Mouse (Mus musculus): Measurements from ENCODE around the gene Dad1. TPM values are rescaled to one million over a fixed set of nuclear protein-coding genes. Genes with fewer than 3 reads are reported as not detected.
A peak's percentile ranks its signal among the peaks of the same experiment; 100 is the strongest.

Gene Dad1
- polyA plus RNA-seq, 1 experiment from 2014 or later, result 274 TPM

GRCm38 (mm10) chr14:54239002-54239736 is 14.7 kb downstream of the Dad1 start:
- no peak overlapping the region for H3K4me3 ChIP-seq (ENCODE audit: low read depth, low read length)
- no peak overlapping the region for H3K9ac ChIP-seq (ENCODE audit: low read length)
- ATAC-seq (ENCODE audit: insufficient read depth, low FRiP score, low TSS enrichment), result 0 out of 2 replicates have a peak, but pooled peaks have one; percentile 14
- no peak overlapping the region for H3K27ac ChIP-seq (ENCODE audit: low read depth, low read length)
- H3K27me3 ChIP-seq (ENCODE audit: control insufficient read depth, insufficient read depth, low read length), result no peaks in the 10 kb centered on the region
- H3K9me3 ChIP-seq (ENCODE audit: control insufficient read depth, low read length), result no peaks in the 10 kb centered on the region
- peaks cover 4% of the 10 kb centered on the region; the same call in 1 of the 2 replicates for H3K4me1 ChIP-seq (ENCODE audit: control insufficient read depth, insufficient read depth, low read length)
- no peak overlapping the region for H3K4me2 ChIP-seq (ENCODE audit: low read depth)
- peak; percentile 77 for DNase-seq (ENCODE audit: low spot score)
- WGBS, result 21% methylated on average over 7 of the region's 7 CpGs
- H3K36me3 ChIP-seq (ENCODE audit: control insufficient read depth, insufficient read depth, low read length), result peaks cover 16% of the 10 kb centered on the region

DNA sequence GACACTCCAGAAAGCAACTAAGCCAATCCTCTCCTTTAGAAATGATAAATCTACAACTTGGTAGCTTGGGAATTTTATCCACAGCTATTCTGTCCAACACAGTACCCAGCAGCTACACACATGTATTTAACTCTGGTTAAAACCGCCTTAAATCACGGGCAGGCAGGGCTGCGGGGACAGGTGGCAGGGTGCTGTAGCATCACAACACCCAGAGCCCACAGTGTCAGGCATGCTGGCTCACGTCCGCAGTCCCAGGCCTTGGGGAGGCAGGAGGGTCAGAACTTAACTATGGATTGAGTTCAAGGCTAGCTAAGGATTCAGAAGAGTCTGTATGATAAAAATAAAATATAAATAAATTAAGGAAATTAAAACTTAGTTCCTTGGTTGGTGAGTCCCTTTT is 17.0 kb downstream of the Dad1 start:
- no peak for ATAC-seq (ENCODE audit: insufficient read depth, low FRiP score, low TSS enrichment)
- no peak for DNase-seq (ENCODE audit: low spot score)
- H3K4me2 ChIP-seq (ENCODE audit: low read depth), result no peak overlapping the region
- no peak overlapping the region for H3K4me3 ChIP-seq (ENCODE audit: low read depth, low read length)
- no peak overlapping the region for H3K27ac ChIP-seq (ENCODE audit: low read depth, low read length)
- peaks cover 10% of the 10 kb centered on the region for H3K36me3 ChIP-seq (ENCODE audit: control insufficient read depth, insufficient read depth, low read length)
- H3K9me3 ChIP-seq (ENCODE audit: control insufficient read depth, low read length), result no peaks in the 10 kb centered on the region
- H3K4me1 ChIP-seq (ENCODE audit: control insufficient read depth, insufficient read depth, low read length), result no peaks in the 10 kb centered on the region
- H3K27me3 ChIP-seq (ENCODE audit: control insufficient read depth, insufficient read depth, low read length), result no peaks in the 10 kb centered on the region
- H3K9ac ChIP-seq (ENCODE audit: low read length), result no peak overlapping the region
- 91% methylated on average over 5 of the region's 5 CpGs for WGBS

DNA sequence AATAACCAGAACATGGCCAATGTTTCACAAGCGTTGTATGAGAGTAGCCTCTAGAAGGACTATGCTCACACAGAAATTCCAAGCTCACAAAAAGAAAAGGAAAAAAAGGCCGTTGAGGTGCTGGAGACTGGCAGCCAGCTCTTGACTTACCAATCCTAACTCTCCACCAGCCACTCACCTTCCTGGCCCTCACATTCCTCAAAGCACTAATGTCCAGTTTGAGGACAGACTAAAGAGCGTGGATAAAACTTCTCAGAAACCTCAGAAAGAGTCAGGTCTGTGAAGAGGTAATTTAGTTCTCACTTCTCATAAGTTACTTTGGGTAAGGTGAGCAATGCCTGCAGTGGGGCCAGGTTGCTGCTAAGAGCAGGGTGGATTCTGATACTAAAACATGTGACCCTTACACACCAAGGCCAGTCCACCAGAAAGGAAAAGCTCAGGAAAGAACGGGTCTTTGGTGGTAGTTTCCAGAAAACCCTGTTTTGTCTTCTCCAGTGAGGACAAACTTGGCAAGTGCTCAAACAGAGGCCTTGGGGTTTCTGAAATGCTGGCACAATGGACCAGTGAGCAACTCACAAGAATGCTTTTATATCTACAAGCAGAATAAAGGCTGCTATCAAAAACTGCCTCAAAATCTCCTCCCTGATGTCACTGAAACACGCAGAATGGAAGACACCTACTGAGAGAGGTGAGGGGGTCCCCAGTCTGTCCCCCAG is 17.9 kb downstream of the Dad1 start:
- no peak for ATAC-seq (ENCODE audit: insufficient read depth, low FRiP score, low TSS enrichment)
- Histone ChIP-seq H3K9ac (ENCODE audit: low read length) (no peak overlapping the region), H3K4me3 (ENCODE audit: low read depth, low read length) (no peak overlapping the region), H3K36me3 (ENCODE audit: control insufficient read depth, insufficient read depth, low read length) (0 out of 2 replicates have a peak, but pooled peaks cover 6% of the 10 kb centered on the region), H3K4me2 (ENCODE audit: low read depth) (no peak overlapping the region), H3K4me1 (ENCODE audit: control insufficient read depth, insufficient read depth, low read length) (no peaks in the 10 kb centered on the region), H3K9me3 (ENCODE audit: control insufficient read depth, low read length) (no peaks in the 10 kb centered on the region), H3K27me3 (ENCODE audit: control insufficient read depth, insufficient read depth, low read length) (no peaks in the 10 kb centered on the region), H3K27ac (ENCODE audit: low read depth, low read length) (no peak overlapping the region)
- WGBS, result 85% methylated on average over 5 of the region's 5 CpGs
- DNase-seq (ENCODE audit: low spot score), result no peak

DNA sequence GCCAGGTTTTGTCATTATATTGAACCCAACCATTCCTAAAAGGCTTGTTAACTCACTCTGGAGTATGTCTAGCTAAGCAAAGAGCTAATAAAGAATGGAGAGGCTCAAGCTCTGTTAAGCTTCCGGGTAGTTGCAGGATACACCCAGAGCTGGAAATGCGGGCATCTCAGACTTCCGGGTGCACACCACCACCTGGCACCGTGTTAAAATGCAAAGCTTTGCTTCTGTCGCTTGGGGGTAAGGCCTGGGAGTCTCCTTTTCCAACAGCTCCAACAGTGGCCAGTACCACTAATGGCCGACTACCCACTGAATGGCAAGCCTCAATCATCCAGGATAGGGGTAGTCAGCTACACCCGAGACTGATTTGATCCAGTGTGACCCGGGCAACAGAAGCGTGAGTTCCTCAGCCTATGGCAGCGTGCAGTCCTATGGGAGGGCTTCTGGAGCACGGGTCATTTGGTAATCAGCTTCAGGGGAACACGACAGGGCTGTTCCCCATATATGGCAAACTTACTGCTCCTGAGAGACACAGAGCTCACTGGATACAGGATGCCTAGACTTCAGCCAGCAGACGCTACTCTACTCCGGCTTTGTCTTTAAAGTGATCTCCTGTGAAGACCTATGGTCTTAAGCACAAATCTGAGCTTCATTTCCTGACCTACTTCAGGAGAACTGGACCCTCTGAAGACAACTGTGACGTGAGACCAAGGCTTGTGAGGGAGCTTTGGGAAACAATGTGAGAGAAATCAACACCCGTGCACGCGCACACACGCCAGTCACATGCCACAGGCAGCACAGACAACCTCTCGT is 19.5 kb downstream of the Dad1 start:
- 0 out of 2 replicates have a peak, but pooled peaks cover 3% of the 10 kb centered on the region for H3K36me3 ChIP-seq (ENCODE audit: control insufficient read depth, insufficient read depth, low read length)
- no peak overlapping the region for H3K9ac ChIP-seq (ENCODE audit: low read length)
- ATAC-seq (ENCODE audit: insufficient read depth, low FRiP score, low TSS enrichment) (no peak), DNase-seq (ENCODE audit: low spot score) (no peak)
- no peak overlapping the region for H3K4me2 ChIP-seq (ENCODE audit: low read depth)
- H3K27ac ChIP-seq (ENCODE audit: low read depth, low read length), result no peak overlapping the region
- no peak overlapping the region for H3K4me3 ChIP-seq (ENCODE audit: low read depth, low read length)
- no peaks in the 10 kb centered on the region for H3K4me1 ChIP-seq (ENCODE audit: control insufficient read depth, insufficient read depth, low read length)
- 74% methylated on average over 20 of the region's 20 CpGs for WGBS
- H3K9me3 ChIP-seq (ENCODE audit: control insufficient read depth, low read length), result no peaks in the 10 kb centered on the region
- no peaks in the 10 kb centered on the region for H3K27me3 ChIP-seq (ENCODE audit: control insufficient read depth, insufficient read depth, low read length)

DNA sequence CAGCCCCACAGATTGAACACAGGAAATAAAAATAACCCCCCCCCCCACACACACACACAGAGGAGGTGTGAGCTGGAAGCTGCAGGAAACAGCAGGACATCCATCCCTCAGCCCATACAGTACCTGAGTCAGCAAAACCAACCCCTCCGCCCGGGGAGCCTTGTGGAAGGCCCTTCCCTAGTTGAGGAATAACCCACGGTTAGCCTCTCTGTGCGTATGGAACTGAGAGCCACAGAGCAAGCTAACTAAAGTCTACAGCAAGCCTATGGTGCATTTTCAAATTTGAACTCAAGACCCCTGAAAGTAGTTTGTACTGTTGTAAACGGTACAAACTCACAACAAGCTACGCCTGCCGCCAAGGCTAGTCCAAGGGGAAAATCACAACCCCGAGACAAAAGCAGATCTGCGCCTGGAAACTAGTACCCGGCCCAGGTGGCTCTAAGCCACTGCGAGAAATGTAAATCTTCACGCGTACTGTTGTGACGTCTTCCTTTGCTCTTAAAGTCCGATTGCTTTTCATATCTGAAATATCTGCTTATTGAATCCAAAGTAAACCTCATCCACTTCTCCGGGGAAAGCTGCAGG is 20.3 kb downstream of the Dad1 start:
- DNase-seq (ENCODE audit: low spot score) (no peak), ATAC-seq (ENCODE audit: insufficient read depth, low FRiP score, low TSS enrichment) (no peak)
- Histone ChIP-seq H3K36me3 (ENCODE audit: control insufficient read depth, insufficient read depth, low read length) (0 out of 2 replicates have a peak, but pooled peaks cover 3% of the 10 kb centered on the region), H3K4me3 (ENCODE audit: low read depth, low read length) (no peak overlapping the region), H3K9ac (ENCODE audit: low read length) (no peak overlapping the region), H3K27ac (ENCODE audit: low read depth, low read length) (no peak overlapping the region; the same call in 1 of the 2 replicates), H3K27me3 (ENCODE audit: control insufficient read depth, insufficient read depth, low read length) (no peaks in the 10 kb centered on the region), H3K9me3 (ENCODE audit: control insufficient read depth, low read length) (no peaks in the 10 kb centered on the region), H3K4me2 (ENCODE audit: low read depth) (no peak overlapping the region), H3K4me1 (ENCODE audit: control insufficient read depth, insufficient read depth, low read length) (peaks cover 4% of the 10 kb centered on the region; the same call in 1 of the 2 replicates)
- WGBS, result 73% methylated on average over 16 of the region's 16 CpGs

DNA sequence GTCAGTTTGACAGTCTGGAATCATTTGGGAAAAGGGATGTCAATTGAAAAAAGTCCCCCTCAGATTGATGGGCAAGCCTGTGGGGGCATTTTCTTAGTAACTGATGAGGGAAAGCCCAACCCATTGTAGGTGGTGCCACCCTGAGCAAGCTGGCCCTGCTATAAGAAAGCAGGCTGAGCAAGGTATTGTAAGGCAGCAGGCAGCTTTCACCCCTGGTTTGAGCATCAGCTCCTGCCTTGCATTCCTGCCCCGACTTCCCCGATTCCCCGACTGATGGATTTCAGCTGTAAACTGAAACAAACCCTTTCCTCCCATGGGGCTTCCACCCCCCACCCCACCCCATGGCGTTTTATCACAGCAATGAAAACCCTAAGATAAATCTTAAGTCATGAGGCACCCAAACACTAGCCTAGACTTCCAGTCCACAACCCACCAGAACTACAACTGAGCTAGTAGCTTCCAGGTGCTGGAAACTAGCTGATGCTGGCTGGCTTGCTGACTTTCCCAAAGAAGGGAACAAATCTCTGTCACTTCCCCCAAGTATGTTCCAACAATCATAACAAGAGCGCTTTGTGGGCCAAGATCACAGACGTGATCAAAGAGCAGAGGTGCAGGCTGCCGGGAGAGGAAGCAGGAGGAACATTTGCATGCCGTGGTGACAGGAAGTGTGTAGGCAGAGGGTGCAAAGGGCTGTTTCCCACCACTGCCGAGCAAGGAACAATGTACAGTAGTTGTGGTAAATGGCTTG is 20.9 kb downstream of the Dad1 start:
- no peaks in the 10 kb centered on the region for H3K9me3 ChIP-seq (ENCODE audit: control insufficient read depth, low read length)
- H3K27me3 ChIP-seq (ENCODE audit: control insufficient read depth, insufficient read depth, low read length), result no peaks in the 10 kb centered on the region
- no peak for ATAC-seq (ENCODE audit: insufficient read depth, low FRiP score, low TSS enrichment)
- 29% methylated on average over 9 of the region's 9 CpGs for WGBS
- no peak overlapping the region for H3K4me3 ChIP-seq (ENCODE audit: low read depth, low read length)
- H3K4me2 ChIP-seq (ENCODE audit: low read depth), result no peak overlapping the region
- H3K9ac ChIP-seq (ENCODE audit: low read length), result no peak overlapping the region
- H3K4me1 ChIP-seq (ENCODE audit: control insufficient read depth, insufficient read depth, low read length), result peaks cover 4% of the 10 kb centered on the region; the same call in 1 of the 2 replicates
- no peak for DNase-seq (ENCODE audit: low spot score)
- 0 out of 2 replicates have a peak, but pooled peaks cover 3% of the 10 kb centered on the region for H3K36me3 ChIP-seq (ENCODE audit: control insufficient read depth, insufficient read depth, low read length)
- peak overlapping the region; percentile 23; the same call in 1 of the 2 replicates for H3K27ac ChIP-seq (ENCODE audit: low read depth, low read length)

- WGBS, result 63% methylated on average over 9 of the region's 9 CpGs
- Histone ChIP-seq H3K9me3 (ENCODE audit: control insufficient read depth, low read length) (no peaks in the 10 kb centered on the region), H3K4me1 (ENCODE audit: control insufficient read depth, insufficient read depth, low read length) (peaks cover 4% of the 10 kb centered on the region; the same call in 1 of the 2 replicates), H3K4me2 (ENCODE audit: low read depth) (no peak overlapping the region), H3K27me3 (ENCODE audit: control insufficient read depth, insufficient read depth, low read length) (no peaks in the 10 kb centered on the region), H3K27ac (ENCODE audit: low read depth, low read length) (no peak overlapping the region), H3K36me3 (ENCODE audit: control insufficient read depth, insufficient read depth, low read length) (0 out of 2 replicates have a peak, but pooled peaks cover 3% of the 10 kb centered on the region), H3K4me3 (ENCODE audit: low read depth, low read length) (no peak overlapping the region), H3K9ac (ENCODE audit: low read length) (no peak overlapping the region)
- DNase-seq (ENCODE audit: low spot score) (no peak), ATAC-seq (ENCODE audit: insufficient read depth, low FRiP score, low TSS enrichment) (no peak)
Measured at GRCm38 (mm10) chr14:54232143-54232542, 21.8 kb downstream of the Dad1 start.
